Mouse (Mus musculus): ENCODE results near the gene Apaf1.

GRCm38 (mm10) chr10:91123828-91124822 lies 41.6 kb upstream of the Apaf1 start, which contains the start of gene Slc25a3:
- TF ChIP-seq CTCF (IDR thresholded peaks at IDR 0.05; ENCODE audit: low read depth, low read length) (no peak), POLR2A (IDR thresholded peaks at IDR 0.05; ENCODE audit: extremely low read depth, insufficient read depth, low read length) (peak; percentile 99)
